Mouse (Mus musculus) ZHBTc4 (cell line): ENCODE measurements at regions not wholly inside any gene's neighbourhood (a gene's known extent, or its start where the extent isn't known, plus 50 kb on each side); places are given as distances from the start of the nearest gene placed in this dataset.

Experiments used
- DNase-seq: peaks from one replicate; pipeline ENCODE4 v3.0.0-alpha.2; 2011; ENCODE audit warnings: low read depth, low spot score

DNA sequence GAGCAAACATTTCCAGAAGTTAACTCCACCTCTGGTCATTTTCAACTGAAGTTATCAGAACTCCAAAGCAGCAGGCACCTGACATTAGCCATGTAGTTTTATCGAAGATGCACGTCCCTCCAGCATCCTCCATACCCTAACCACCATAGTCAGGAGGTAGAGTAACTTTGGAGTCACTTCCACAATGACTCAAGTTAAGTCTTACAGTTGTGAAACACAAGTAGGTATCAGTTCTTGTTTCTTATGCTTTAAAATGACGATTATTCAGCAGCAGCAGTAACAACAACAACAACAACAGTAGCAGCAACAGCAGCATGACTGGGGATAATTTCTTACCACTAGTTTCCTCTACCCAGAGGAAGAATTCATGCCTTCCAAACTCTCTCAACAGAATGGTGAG, 51.3 kb upstream of the Tank start:
- DNase-seq, result no peak

DNA sequence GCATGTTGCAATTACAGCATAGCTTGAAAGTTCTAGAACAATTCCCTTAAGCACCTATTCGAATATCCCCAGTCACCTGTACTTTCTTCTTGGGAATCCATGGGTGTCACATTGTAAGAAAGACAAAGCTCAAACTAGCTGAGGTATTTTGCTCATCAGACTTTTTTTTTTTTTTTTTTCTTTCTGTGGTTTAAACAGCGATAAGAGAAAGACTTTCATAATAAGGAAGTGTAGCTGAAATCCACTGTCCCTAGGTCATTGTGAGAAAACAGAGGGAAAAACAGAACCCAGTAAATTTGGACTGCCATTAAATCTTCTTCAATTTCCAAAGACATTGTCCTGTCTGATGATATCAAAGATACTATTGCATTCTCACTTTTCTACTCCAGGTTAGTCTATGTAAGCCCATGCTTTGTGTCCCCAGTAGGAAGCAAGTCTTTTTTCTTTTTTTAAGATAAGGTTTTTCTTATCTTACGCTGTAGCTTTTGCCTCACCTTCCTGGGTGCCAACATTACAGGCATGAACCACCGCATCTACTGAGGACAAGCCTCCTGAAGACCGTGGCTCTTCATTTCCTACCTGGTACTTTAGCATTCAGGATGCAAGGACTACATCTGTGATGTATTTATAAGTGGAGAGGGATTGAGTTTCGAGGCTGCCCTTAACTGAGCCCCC, 54.2 kb upstream of the Tank start:
- no peak for DNase-seq

DNA sequence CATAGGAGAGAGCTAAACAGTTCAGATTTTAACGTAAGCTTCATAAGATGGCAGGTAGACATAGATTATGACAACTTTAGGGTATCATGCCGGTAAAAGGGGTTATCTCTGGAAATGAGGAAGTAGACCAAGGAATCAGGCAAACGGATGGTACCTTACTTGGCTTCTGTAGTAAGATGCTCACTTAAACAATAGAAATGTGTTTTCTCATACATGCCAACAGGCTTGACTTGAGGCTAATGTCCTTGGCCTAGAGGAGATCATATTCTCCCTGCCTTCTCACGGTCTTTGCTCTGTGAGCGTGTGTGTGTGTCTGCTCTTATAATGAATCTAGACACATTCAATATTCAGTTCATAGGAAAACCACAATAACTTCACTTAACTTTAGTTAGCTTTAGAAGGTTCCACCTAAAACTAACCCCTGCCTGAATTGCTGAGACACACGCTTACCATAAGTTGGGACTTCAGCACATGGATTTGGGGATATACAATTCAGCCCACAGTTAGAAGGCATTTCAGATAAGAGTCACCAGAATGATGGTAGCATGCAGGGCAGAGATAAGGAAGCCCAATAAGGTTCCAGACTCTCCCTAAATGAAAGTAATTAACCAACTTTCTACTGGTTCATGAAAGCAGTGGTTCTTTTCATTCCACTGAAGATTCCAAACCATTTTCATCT, 63.8 kb upstream of the Tank start:
- DNase-seq, result no peak

DNA sequence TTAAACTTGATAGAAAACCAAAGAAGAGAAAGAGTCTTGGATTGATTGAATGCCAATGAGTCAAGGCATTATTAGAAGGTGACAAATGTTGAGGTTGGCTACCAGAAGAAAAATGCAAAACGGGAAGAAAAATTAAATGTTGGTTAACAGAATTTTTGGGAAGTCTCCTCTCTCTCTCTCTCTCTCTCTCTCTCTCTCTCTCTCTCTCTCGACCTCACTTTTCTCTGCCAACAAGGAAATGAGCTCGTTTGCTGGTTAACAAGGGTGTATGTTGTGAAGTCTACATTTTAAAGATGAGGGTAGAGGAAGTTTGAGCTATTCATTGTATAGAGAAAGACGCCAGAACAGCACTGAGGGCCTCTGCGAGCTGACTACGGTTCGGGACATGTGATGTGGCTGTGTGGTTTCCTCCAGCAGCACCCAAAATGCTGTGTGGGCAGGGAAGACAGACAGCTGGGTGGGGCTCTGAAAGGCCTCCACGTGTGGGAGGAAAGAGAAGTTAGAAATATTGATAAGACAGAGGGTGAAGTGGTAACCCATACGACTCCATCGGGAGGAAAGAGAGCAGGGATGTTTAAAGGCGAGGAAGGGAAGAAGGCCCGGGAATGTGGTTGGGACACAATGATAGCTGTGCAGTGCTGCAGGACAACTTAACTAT, 64.5 kb upstream of the Tank start:
- DNase-seq, result no peak

DNA sequence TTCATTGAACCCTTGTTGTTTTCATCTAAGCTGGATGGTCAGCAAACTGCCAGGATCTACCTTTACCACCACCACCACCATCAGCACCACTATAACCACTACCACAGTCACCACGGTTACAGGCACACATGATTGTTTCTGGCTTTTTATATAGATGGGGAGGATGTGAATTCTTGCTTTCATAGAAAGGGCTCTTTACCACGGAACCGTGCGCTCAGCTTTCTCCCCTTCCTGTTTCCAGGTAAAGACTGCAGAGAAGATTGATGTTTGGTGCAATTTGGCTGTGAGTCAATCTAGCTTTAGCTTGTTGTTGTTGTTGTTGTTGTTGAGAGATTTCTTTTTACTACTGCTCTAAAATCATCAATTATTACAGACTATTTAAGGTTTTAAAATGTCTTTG, 74.8 kb upstream of the Tank start:
- DNase-seq, result no peak

DNA sequence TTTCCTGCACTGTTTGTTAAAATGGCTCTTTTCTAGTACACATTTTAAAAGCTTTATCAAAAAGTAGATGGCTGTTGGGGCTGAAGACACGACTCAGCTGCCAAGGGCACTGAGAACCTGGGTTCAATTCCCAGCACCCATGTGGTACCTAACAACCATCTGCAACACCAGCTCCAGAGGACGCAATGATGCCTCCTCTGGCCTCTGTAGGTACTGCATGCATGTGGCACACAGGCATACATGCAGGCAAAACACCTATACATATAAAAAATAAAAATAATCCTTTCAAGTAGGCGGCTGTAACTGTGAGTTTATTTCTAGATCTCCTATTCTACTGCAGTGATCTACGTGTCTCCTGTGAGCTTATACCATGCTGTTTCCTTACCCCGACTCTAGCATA, 76.5 kb upstream of the Tank start:
- DNase-seq, result peak; percentile 56

DNA sequence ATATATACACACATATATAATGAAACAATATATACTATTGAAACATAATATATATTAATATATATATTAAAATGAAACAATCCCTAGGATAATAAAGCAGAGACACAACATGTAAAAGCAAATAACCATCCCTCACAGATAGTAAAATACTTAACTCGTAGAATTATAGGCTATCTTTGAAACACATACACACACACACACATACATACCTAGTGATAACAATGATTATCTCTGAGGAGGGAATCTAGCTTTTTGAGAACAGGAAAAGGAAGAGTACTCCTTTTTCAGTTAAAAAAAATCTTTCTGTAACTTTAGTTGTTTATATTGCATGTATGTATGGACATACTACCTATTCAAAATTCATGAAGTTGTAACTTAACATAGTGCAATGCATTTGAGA, 79.1 kb upstream of the Tank start:
- no peak for DNase-seq

DNA sequence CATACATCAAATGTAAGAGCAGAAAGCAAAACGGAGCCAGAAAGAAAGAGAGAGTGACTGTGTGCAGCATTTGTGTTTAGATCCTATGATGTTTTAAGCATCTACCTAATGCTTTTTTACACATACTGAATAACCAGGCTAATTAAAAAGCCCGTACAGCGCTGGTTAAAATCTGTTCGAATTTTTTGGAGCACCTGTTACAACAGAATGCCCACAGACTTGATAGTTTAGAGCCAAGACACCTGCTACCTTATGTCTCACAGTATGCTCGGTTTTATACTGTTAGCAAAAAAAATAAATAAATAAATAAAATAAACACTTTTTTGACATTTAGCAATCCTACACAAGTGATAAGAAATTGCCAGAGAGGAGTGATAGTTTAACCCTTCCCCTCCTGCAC, 80.5 kb upstream of the Tank start:
- DNase-seq, result no peak

DNA sequence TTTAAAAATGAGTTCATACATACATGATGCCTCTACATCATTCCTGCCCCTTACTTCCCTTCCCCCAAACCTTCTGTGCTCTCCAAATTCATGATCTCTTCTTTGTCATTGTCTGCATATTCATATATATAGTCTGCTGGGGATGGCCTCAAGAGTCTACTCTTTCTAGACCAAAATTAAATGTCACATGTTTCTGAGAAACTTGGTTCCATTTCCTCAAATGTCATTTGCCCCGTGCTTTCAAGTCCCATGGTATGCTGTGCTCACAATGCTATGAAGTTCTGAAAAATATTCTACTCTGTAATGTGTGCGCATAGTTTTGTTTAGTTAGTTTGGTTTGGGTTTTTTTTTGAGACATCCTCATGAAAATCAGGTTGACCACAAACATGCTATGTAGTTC, 81.4 kb upstream of the Tank start:
- DNase-seq, result no peak

DNA sequence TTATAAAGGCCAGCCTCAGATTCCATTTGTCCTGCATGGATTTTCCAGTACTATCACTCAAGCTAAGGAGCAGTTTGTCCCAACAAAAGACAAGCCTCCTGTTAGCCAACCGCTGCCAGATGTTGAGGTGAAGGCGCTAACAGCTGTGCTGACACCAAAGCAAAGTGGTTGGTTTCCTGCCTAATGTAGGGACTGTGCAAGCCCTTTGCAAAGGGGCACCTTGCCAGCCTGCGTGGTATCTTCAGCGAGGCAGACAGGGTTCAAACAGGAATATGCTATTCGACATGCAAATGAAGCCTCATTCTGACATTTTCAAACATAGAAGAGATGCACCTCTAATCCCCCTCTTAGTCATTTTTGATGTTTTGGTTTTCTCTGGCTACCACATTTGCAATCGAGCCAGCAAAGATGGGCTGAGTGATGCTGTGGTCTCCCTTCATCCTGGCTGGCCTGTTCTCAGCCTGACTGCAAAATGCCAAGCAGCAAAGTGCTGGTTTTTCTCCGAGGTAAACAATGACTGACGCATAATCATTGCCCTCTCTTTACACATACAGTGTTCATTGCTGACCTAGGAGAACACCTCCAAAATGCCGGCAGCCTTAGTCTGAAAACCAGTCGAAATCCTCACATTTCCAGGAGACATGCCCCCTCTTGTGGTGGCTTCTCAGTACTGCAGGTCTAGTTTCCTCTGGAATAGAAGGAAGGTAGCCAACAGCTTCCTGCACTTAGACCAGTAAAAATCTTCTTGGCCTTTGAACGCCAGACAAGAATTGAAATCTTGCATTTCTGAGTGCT, 84.3 kb upstream of the Tank start:
- DNase-seq, result peak; percentile 82

DNA sequence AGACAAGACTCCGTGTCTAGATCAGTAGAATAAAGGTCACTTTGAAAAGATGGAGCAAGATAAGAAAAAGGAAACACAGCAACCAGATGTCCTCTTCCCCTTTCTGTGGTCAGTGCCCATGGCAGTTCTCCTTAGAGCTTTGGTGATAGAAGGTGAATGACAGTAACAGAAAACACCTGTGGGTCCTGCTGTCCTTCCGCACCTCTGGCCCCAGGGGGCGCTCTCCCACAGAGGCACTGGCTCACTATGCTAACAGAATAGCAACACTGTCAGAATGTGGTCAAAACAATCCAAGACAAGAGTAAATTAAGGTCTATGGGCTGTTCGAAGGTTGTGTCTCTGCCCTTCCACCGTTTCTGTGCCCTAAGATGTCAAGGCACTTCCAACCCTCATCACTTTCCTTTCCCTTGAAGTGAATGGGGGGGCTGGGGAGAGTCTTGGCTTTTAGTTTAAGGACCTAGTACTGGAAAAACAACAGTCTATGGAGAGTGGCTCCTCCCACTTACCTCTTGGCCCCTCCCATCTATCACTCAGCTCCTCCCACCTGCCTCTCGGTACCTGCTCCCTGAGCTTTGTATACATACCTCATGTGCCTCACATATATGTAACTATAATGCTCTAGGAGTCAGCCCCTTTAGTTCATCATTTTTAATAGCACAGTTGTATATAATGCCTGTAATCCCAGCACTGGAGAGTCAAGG, 86.2 kb upstream of the Tank start:
- DNase-seq, result peak; percentile 75

DNA sequence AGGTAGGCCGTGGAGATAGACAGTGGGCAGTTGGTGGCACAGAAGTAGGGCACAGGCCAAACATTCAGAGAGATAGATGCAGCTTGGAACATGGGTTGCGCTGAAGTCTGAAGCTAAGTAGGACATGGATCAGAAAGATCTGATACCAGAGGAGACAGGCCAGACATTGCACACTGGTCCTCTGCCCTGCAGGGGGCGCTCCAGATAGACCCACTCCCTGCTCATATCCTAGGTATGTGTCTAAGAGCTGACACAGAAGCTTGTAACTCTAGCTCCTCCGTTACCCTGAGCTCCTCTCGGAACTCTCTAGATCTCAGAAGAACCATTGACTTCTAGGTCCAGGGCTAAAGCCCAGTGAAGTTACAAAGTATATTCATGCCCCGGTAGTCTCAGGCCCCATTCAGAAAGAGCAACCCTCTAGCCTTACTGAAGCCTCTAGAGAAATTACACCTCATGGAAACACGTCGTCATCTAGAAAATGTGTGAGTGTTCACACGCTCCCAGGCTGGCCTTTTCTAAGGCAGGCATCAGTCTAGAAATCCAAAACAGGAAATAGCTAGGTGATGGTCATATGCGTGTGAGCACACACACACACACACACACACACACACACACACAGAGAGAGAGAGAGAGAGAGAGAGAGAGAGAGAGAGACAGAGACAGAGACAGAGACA, 87.8 kb upstream of the Tank start:
- peak; percentile 57 for DNase-seq

DNA sequence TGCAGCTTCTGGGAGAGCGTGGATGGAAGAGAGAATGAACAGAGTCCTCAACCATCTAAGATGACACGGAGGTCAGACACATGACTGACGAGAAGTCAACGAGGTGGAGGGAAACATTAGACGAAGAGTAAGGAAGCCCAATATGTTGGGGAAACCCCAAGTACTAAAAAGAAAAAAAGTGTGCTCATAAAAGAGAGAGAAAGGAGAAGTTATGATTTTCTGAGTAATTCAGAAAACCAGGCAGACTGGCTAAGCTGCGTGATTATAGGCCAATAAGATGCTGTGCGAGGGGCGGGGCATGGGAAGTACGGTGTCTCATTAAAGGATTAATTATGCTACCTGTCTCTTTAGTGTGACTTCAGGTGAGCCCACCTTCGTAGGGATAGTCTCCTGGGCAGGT, 88.6 kb upstream of the Tank start:
- DNase-seq, result no peak

DNA sequence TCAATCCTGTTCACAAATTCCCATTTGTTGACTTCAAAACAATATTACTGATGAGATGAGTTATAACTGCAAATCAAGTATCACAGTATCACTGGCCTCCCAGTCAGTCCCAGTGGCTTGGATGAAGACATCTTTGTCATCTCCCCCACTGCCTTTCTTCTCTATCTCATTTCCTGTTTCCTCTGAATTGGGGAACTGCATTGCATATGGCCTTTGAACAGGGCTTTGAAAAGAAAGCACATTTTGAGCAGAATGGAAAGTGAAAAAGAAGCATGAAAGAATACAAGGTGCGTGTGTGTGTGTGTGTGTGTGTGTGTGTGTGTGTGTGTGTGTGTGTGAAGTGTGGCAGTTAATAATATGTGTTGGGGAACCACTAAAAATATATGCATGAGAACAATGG, 94.6 kb upstream of the Tank start:
- DNase-seq, result no peak

DNA sequence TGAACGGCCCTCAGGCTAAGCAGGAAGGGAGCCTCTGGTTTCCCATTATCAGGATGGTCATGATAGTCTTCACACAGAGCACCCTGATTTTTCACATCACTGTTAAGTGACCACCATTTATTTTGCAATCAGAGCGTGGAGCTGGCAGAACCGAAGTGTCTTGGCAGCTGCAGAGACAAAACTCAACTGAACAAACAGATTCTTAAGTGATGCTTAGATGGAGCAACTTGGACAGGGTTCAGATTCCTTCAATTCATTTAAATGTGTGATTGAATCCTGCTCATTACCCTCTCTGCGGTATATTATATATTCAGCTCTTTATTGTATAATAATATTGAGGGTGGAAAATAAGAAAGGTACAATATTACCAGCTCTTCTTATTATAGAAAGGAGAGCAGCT, 101.7 kb upstream of the Tank start:
- no peak for DNase-seq

DNA sequence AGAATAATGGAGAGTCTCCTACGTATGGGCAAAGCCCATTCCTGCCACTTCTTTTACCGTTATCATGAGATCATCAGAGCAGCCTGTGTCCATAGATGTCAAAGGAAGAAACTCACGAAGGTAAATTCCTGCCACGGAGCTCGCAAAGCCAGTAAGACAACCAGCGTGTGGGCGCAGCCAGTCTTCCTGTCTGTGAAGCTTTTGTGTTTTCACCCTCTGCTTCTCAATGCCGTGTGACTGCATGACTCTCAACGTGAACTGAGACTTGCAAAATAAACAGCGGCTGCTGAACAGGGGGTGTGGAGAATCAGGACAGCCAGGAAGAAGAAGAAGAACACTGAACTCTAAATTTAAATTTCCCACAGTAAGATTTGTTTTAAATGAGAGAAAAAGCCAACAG, 103.8 kb upstream of the Tank start:
- DNase-seq, result no peak

DNA sequence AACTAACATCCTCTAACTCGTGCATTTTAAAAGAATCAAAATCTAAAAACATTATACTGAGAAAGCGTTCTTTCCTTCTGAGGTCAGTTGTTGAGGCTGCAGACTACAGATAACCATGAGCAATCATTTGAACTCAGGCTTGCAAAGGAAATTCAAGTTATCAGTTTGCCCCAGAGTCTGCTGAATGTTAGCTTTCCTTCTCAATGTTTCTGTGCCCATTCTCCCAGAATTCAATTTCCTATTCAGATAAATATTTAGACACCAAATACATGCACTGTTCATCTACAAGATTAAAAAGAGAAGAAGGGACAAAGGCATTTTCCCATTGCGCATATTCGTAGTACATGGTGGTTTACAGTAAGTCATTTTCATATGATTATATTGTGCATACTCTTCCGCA, 107.9 kb upstream of the Tank start:
- no peak for DNase-seq

DNA sequence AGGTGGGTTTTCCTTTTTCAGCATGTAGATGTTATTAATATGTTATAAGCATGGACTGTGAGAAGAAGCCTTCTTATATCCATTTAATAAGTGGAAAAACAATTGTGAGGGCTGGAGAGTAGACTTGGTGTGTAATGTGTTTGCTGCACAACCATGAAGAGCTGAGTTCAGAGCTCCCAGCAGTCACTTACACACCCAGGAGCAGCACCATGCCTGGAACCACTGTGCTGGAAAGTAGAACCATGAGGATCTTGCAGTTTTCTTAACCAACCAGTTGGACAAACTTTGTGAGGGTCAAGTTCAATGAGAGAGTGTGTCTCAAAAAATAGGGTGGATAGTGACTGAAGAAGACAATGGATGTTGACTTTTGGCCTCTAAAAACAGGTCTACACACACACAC, 108.3 kb upstream of the Tank start:
- DNase-seq, result no peak

DNA sequence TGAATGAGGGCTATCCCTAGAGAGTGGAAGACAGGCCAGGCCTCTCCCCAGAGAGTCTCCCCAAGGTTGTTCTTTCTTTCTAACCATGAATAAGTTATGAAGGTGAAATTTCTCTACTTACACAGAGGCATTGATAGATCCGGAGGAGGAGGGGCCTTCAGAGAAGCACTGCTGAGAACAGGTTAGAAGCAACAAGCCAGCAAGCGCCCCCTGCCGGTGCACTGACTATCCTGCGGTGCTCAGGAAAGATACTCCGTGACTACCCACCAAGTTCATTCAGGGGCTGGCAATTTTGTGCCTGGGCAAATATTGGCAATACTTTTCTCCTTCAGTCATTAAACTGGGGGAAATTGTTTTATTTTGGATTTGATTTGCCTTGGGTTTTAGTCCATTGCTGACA, 122.5 kb upstream of the Tank start:
- DNase-seq, result peak; percentile 84

DNA sequence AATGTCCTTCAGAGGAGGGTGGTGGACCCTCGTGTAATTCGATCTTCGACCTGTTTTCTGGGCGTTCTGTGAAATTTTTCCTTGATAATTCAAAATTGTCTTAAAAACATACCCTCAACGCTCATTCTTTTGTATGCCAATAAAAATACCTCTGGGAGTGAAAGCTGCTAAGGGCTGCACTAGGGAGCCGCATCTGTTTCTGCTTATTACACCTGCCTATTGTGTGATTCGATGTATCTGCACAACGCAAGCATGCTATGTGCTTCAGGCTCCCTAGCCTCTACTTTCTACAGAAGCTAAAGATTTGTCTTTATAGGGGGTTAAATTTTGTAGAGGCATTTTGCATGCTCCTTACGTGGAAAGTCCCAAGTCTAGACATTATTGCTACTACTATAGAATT, 123.7 kb upstream of the Tank start:
- no peak for DNase-seq

DNA sequence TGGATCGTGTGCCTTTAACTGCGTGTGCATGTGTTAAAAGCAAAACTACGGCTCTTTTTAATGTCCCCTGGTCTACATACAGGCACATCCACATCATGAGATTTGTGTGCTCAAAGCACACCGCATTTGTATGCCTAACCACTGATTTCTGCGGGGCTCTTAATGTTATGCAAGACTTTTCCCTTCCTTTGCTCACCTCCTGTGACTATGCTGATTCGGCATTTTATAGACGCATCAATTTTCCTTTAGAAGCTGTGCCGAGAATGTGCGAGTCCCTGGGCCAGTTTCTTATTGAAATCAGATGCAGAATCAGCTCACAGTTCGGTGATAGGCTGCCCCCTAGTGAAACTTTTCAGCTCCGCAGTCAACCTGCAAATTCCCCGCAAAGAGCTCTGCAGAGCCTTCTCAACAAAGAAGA, 124.1 kb upstream of the Tank start:
- peak; percentile 82 for DNase-seq
